Mouse (Mus musculus): ENCODE results near the gene Ensa. TPM values are rescaled to one million over a fixed set of nuclear protein-coding genes. Genes with fewer than 3 reads are reported as not detected.

Ensa gene
- polyA plus RNA-seq, 2 experiments, result 43.4 to 67.8 TPM

DNA sequence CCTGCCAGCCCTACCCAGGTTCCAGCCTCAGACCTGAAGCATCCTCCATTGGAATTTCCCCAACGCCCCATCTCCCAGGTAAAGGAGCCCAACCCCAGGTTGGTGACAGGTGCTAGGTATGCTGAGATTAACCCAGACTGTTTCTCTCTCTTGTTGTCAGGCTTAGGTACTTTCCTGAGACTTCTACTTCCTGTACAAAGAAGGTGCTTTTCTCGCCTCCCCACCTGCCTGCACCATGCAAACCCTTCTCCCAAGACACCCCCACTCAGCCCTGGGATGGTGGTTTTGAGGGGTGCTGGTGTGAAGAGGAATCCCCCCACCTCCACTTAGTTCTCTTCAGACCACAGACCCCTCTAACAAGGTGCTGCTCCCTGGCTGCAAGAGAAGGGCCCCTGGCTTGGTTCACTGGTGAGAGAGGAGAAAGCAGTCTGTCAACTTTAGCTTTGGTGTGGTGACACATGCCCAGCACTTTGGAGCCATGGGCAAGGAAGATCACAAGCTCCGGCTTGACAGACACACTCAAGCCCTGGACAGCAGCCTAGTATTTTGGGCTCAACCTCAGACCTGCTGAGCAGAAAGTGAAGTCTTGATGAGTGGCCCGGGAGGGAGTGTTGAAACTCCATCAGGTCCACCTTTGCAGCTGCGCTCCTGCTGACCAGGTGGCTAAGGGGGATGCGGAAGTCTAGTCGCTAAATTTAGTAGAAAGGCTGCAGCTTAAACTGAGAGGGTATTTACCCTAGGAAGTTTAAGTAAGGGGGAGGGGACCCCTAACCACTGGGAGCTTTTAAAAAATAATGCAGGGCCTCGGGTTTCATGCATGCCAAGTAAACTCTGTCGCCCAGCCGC, 48.3 kb downstream of the Ensa start:
- peaks cover 5% of the 10 kb centered on the region for H3K36me3 ChIP-seq (ENCODE audit: control insufficient read depth, insufficient read depth, low read length)
- ATAC-seq (ENCODE audit: low FRiP score, low read depth) (no peak), DNase-seq (ENCODE audit: low spot score) (no peak)
- no peaks in the 10 kb centered on the region for H3K9me3 ChIP-seq (ENCODE audit: control insufficient read depth, low read length)
- H3K27me3 ChIP-seq (ENCODE audit: control insufficient read depth, insufficient read depth, low read length), result no peaks in the 10 kb centered on the region
- WGBS, result 24% methylated on average over 10 of the region's 10 CpGs
- peak overlapping the region; percentile 12; the same call in 1 of the 2 replicates for H3K9ac ChIP-seq (ENCODE audit: low read depth, low read length, severe bottlenecking)
- H3K4me2 ChIP-seq (replicated peaks; ENCODE audit: low read depth, low read length, severe bottlenecking), result peak overlapping the region; percentile 42
- TF ChIP-seq POLR2A (IDR thresholded peaks at IDR 0.05; ENCODE audit: borderline replicate concordance, extremely low read depth, insufficient read depth, insufficient read length), result no peak
- H3K4me1 ChIP-seq (ENCODE audit: control insufficient read depth, insufficient read depth, low read length), result peaks cover 45% of the 10 kb centered on the region
- H3K27ac ChIP-seq (replicated peaks; ENCODE audit: low read depth, low read length), result peak overlapping the region; percentile 90
- H3K4me3 ChIP-seq (replicated peaks; ENCODE audit: low read length), result peak overlapping the region; percentile 15; the same call in 1 of the 2 replicates

DNA sequence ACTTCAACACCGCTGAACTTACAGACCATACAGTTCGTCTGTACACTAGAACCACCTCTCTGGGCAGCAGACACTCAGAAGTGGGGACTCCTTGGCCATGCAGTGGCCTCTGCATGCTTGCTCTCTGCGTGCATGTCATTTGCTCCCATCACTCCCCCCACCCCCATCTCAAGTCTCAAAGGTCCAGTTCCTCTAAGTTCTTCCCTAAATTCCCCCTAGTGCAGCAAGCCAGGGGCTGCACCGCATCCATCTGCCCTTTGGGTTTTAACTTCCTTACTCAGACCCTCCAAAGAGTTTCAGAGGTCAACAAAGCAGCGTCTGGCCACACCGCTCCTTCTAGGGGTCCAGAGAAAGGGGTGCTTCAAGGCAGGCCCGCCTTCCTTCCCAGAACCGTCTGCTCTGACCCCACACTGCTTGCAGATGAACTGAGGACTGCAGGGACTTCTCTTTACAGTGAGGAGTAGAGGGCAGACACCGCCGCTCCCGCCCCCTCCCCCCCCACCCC, 49.0 kb downstream of the Ensa start:
- ATAC-seq (ENCODE audit: low FRiP score, low read depth) (peak; percentile 7; the same call in 1 of the 2 replicates), DNase-seq (ENCODE audit: low spot score) (no peak)
- no peaks in the 10 kb centered on the region for H3K27me3 ChIP-seq (ENCODE audit: control insufficient read depth, insufficient read depth, low read length)
- H3K27ac ChIP-seq (replicated peaks; ENCODE audit: low read depth, low read length), result peak overlapping the region; percentile 90
- no peaks in the 10 kb centered on the region for H3K9me3 ChIP-seq (ENCODE audit: control insufficient read depth, low read length)
- WGBS, result 7% methylated on average over 11 of the region's 11 CpGs
- peaks cover 45% of the 10 kb centered on the region for H3K4me1 ChIP-seq (ENCODE audit: control insufficient read depth, insufficient read depth, low read length)
- TF ChIP-seq POLR2A (IDR thresholded peaks at IDR 0.05; ENCODE audit: borderline replicate concordance, extremely low read depth, insufficient read depth, insufficient read length), result no peak
- H3K36me3 ChIP-seq (ENCODE audit: control insufficient read depth, insufficient read depth, low read length), result peaks cover 4% of the 10 kb centered on the region
- peak overlapping the region; percentile 15; the same call in 1 of the 2 replicates for H3K4me3 ChIP-seq (replicated peaks; ENCODE audit: low read length)
- peak overlapping the region; percentile 45; the same call in 1 of the 2 replicates for H3K9ac ChIP-seq (ENCODE audit: low read depth, low read length, severe bottlenecking)
- H3K4me2 ChIP-seq (replicated peaks; ENCODE audit: low read depth, low read length, severe bottlenecking), result peak overlapping the region; percentile 42

DNA sequence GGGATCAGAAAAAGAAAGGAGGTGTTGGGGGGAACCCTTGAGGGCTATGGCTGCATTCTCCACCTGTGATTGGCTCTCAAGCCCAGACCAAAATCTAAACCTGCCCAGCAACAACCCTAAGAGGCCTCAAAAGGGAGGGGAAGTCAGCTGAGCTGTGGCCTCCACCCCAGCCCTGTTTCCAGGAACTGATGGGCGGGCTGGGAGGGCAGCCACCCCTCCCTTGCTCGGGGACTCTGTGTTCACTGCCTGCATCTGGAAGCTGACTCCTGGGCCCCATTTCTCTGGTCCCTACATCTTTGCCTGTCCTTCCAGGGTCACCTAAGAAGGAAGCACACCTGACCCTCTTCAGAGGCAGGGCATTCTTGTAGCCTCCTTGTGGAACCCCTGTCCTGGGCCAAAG, 49.4 kb downstream of the Ensa start:
- TF ChIP-seq POLR2A (IDR thresholded peaks at IDR 0.05; ENCODE audit: borderline replicate concordance, extremely low read depth, insufficient read depth, insufficient read length), result no peak
- Histone ChIP-seq H3K4me2 (replicated peaks; ENCODE audit: low read depth, low read length, severe bottlenecking) (peak overlapping the region; percentile 42), H3K36me3 (ENCODE audit: control insufficient read depth, insufficient read depth, low read length) (peaks cover 4% of the 10 kb centered on the region), H3K27ac (replicated peaks; ENCODE audit: low read depth, low read length) (peak overlapping the region; percentile 90), H3K4me1 (ENCODE audit: control insufficient read depth, insufficient read depth, low read length) (peaks cover 45% of the 10 kb centered on the region), H3K9ac (ENCODE audit: low read depth, low read length, severe bottlenecking) (no peak overlapping the region; the same call in 1 of the 2 replicates), H3K9me3 (ENCODE audit: control insufficient read depth, low read length) (no peaks in the 10 kb centered on the region), H3K27me3 (ENCODE audit: control insufficient read depth, insufficient read depth, low read length) (no peaks in the 10 kb centered on the region), H3K4me3 (replicated peaks; ENCODE audit: low read length) (no peak overlapping the region; the same call in 1 of the 2 replicates)
- peak; percentile 78 for DNase-seq (ENCODE audit: low spot score)
- ATAC-seq (ENCODE audit: low FRiP score, low read depth), result peak; percentile 70
- WGBS, result 6% methylated on average over 2 of the region's 2 CpGs

DNA sequence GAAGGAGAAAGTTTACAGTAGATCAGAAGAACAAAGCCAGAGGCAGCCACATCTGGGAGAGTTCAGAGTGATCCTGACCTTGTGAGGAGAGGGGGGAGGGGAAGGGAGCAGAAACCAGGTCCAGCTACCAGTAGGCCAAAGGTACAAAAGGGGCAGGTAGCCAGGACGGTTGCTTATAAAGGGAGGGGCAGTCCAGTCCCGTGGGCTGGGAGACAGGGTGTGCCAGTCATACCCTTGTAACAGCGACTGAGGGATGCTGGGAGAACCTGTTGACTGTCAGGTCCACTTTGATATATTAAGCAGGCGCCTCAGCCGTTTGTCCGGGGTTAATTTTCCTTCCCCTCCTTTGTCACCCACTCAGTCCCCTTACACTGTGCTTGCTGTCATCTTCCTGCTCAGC, 50.0 kb downstream of the Ensa start:
- WGBS, result 5% methylated on average over 5 of the region's 6 CpGs
- no peaks in the 10 kb centered on the region for H3K9me3 ChIP-seq (ENCODE audit: control insufficient read depth, low read length)
- H3K27me3 ChIP-seq (ENCODE audit: control insufficient read depth, insufficient read depth, low read length), result no peaks in the 10 kb centered on the region
- ATAC-seq (ENCODE audit: low FRiP score, low read depth) (no peak), DNase-seq (ENCODE audit: low spot score) (no peak)
- peaks cover 45% of the 10 kb centered on the region for H3K4me1 ChIP-seq (ENCODE audit: control insufficient read depth, insufficient read depth, low read length)
- no peaks in the 10 kb centered on the region; the same call in 1 of the 2 replicates for H3K36me3 ChIP-seq (ENCODE audit: control insufficient read depth, insufficient read depth, low read length)
- H3K4me2 ChIP-seq (replicated peaks; ENCODE audit: low read depth, low read length, severe bottlenecking), result peak overlapping the region; percentile 8; the same call in 1 of the 2 replicates
- H3K9ac ChIP-seq (ENCODE audit: low read depth, low read length, severe bottlenecking), result 0 out of 2 replicates have a peak overlapping the region, but pooled peaks have one; percentile 13
- H3K27ac ChIP-seq (replicated peaks; ENCODE audit: low read depth, low read length), result peak overlapping the region; percentile 90
- no peak overlapping the region for H3K4me3 ChIP-seq (replicated peaks; ENCODE audit: low read length)
- TF ChIP-seq POLR2A (IDR thresholded peaks at IDR 0.05; ENCODE audit: borderline replicate concordance, extremely low read depth, insufficient read depth, insufficient read length), result no peak

DNA sequence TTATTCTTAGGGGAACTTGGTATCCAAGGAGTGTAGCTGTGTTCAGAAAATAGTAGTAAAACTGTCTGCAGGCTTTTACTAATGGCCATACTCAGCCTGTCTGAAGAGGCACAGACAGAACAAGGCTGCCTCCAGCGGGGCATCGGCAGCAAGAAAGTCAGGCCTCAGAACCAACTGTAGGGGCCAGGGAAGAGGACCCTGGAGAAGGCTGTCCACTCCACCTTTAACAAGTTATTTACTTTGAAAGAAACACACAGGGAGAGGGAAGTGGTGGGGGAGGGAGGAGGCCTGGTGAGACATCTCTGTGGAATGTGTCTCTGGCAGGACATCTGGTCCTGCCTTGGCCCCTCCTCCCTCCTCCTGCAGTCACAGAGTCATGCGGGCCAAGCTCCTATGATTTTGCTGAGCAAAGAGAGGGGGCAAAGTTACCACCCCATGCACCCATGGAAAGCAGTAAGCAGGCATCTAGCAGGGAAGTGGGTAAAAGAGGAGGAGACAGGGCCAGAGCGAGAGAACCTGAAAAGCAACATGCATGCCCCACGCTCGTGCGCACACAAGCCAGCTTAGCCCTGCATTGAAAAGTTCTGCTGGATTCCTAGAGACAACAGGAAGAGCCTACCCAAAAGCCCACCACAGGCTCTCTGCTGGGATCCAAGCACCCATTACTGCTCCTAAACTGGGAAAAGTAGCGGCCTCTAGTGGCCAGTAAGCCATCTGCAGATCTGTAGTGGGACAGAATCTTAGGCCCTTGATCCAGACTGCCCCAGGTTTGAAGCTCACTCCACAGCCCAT, 50.7 kb downstream of the Ensa start:
- DNase-seq (ENCODE audit: low spot score), result peak; percentile 82
- H3K4me3 ChIP-seq (replicated peaks; ENCODE audit: low read length), result 0 out of 2 replicates have a peak overlapping the region, but pooled peaks have one; percentile 2
- H3K27ac ChIP-seq (replicated peaks; ENCODE audit: low read depth, low read length), result peak overlapping the region; percentile 90
- peaks cover 45% of the 10 kb centered on the region for H3K4me1 ChIP-seq (ENCODE audit: control insufficient read depth, insufficient read depth, low read length)
- H3K27me3 ChIP-seq (ENCODE audit: control insufficient read depth, insufficient read depth, low read length), result no peaks in the 10 kb centered on the region
- peak; percentile 51 for ATAC-seq (ENCODE audit: low FRiP score, low read depth)
- no peaks in the 10 kb centered on the region; the same call in 1 of the 2 replicates for H3K36me3 ChIP-seq (ENCODE audit: control insufficient read depth, insufficient read depth, low read length)
- H3K9me3 ChIP-seq (ENCODE audit: control insufficient read depth, low read length), result no peaks in the 10 kb centered on the region
- TF ChIP-seq POLR2A (IDR thresholded peaks at IDR 0.05; ENCODE audit: borderline replicate concordance, extremely low read depth, insufficient read depth, insufficient read length), result no peak
- 9% methylated on average over 8 of the region's 8 CpGs for WGBS
- H3K4me2 ChIP-seq (replicated peaks; ENCODE audit: low read depth, low read length, severe bottlenecking), result peak overlapping the region; percentile 8; the same call in 1 of the 2 replicates
- H3K9ac ChIP-seq (ENCODE audit: low read depth, low read length, severe bottlenecking), result 0 out of 2 replicates have a peak overlapping the region, but pooled peaks have one; percentile 13
